Mouse (Mus musculus) liver, embryonic 11.5 days (tissue): ENCODE data around the gene Nin. TPM values are rescaled to one million over a fixed set of nuclear protein-coding genes. Genes with fewer than 3 reads are reported as not detected.

Experiments used
- ATAC-seq: fragments of 200-750 bp; cut with Nextera tagmentation; replicated peaks from 2 replicates; pipeline ENCODE4 v1.8.0; 2017; ENCODE audit warnings: moderate number of reproducible peaks, mild to moderate bottlenecking, moderate TSS enrichment, moderate library complexity; ENCODE audit not compliant: low FRiP score
- DNase-seq: peaks from one replicate; pipeline ENCODE4 v3.0.0-alpha.2; 2017; ENCODE audit warnings: low spot score
- H3K27ac ChIP-seq: fragments of 300-500 bp; sonication (generic); 2 replicates; pipeline ENCODE4 v1.5.1; 2014; ENCODE audit warnings: mild to moderate bottlenecking, low read depth, low read length, control low read depth
- H3K27me3 ChIP-seq: fragments of 300-500 bp; sonication (generic); replicated peaks from 2 replicates; pipeline ENCODE4 v1.6.1; 2014; ENCODE audit warnings: low read length, mixed read lengths; ENCODE audit not compliant: control insufficient read depth, insufficient read depth
- H3K36me3 ChIP-seq: fragments of 300-500 bp; sonication (generic); 2 replicates; pipeline ENCODE4 v1.6.1; 2014; ENCODE audit warnings: mild to moderate bottlenecking, low read length, moderate library complexity, mixed read lengths; ENCODE audit not compliant: control insufficient read depth, insufficient read depth
- H3K4me1 ChIP-seq: fragments of 300-500 bp; sonication (generic); replicated peaks from 2 replicates; pipeline ENCODE4 v1.6.1; 2014; ENCODE audit warnings: low read length, mixed read lengths; ENCODE audit not compliant: control insufficient read depth, insufficient read depth
- H3K4me2 ChIP-seq: fragments of 300-500 bp; sonication (generic); 2 replicates; pipeline ENCODE4 v1.6.1; 2014; ENCODE audit warnings: mild to moderate bottlenecking, control low read depth, moderate library complexity
- H3K4me3 ChIP-seq: fragments of 300-500 bp; sonication (generic); 2 replicates; pipeline ENCODE4 v1.5.1; 2014; ENCODE audit warnings: low read depth, low read length, control low read depth
- H3K9ac ChIP-seq: fragments of 300-500 bp; sonication (generic); 2 replicates; pipeline ENCODE4 v1.6.1; 2014; ENCODE audit warnings: low read depth, low read length, control low read depth
- H3K9me3 ChIP-seq: fragments of 300-500 bp; sonication (generic); 2 replicates; pipeline ENCODE4 v1.6.1; 2016; ENCODE audit warnings: low read length, inconsistent platforms, mixed read lengths; ENCODE audit not compliant: control insufficient read depth
- WGBS: fragments of 180-500 bp; shearing (Covaris S2); extraction: QIAGEN DNeasy Blood & Tissue Kit; methylation state at CpG from one replicate; pipeline ENCODE4 v1.1.7; 2014; 5-methylcytosine and 5-hydroxymethylcytosine counted together
- polyA plus RNA-seq: library from polyadenylated mRNA; unstranded; fragments of >200 nt; fragmentation: Nextera tagmentation; extraction: Ambion mirVana; gene quantifications from 2 replicates; pipeline ENCODE4 v1.2.1, GENCODE M21; 2014

Gene Nin
- polyA plus RNA-seq, 1 experiment from 2014 or later, result 7.7 TPM

- Histone ChIP-seq H3K36me3 (no peaks in the 10 kb centered on the region), H3K4me1 (no peaks in the 10 kb centered on the region), H3K27me3 (no peaks in the 10 kb centered on the region), H3K4me2 (no peak overlapping the region), H3K27ac (no peak overlapping the region), H3K4me3 (no peak overlapping the region), H3K9ac (no peak overlapping the region), H3K9me3 (no peaks in the 10 kb centered on the region)
- WGBS, result 57% methylated on average over 6 of the region's 6 CpGs
- DNase-seq, result no peak
- no peak for ATAC-seq
Observed at GRCm38 (mm10) chr12:70068647-70069257, 44.8 kb downstream of the Nin start.

GRCm38 (mm10) chr12:70067849-70068248 is 45.7 kb downstream of the Nin start:
- no peaks in the 10 kb centered on the region for H3K9me3 ChIP-seq
- DNase-seq (no peak), ATAC-seq (no peak)
- H3K36me3 ChIP-seq, result no peaks in the 10 kb centered on the region
- H3K9ac ChIP-seq, result no peak overlapping the region
- no peak overlapping the region for H3K4me2 ChIP-seq
- no peaks in the 10 kb centered on the region for H3K4me1 ChIP-seq
- 86% methylated on average over 9 of the region's 9 CpGs for WGBS
- H3K4me3 ChIP-seq, result no peak overlapping the region
- H3K27ac ChIP-seq, result no peak overlapping the region
- H3K27me3 ChIP-seq, result no peaks in the 10 kb centered on the region

- H3K4me1 ChIP-seq, result no peaks in the 10 kb centered on the region
- DNase-seq (no peak), ATAC-seq (no peak)
- H3K4me3 ChIP-seq, result no peak overlapping the region
- no peak overlapping the region for H3K27ac ChIP-seq
- no peaks in the 10 kb centered on the region; the same call in 1 of the 2 replicates for H3K36me3 ChIP-seq
- no peaks in the 10 kb centered on the region for H3K9me3 ChIP-seq
- no peak overlapping the region for H3K9ac ChIP-seq
- H3K4me2 ChIP-seq, result no peak overlapping the region
- H3K27me3 ChIP-seq, result no peaks in the 10 kb centered on the region
- WGBS, result 36% methylated on average over 3 of the region's 3 CpGs
Observed at GRCm38 (mm10) chr12:70062114-70062513, 51.4 kb downstream of the Nin start.

GRCm38 (mm10) chr12:70058956-70059851 is 54.3 kb downstream of the Nin start:
- no peaks in the 10 kb centered on the region for H3K9me3 ChIP-seq
- no peaks in the 10 kb centered on the region for H3K27me3 ChIP-seq
- no peak overlapping the region for H3K4me2 ChIP-seq
- no peak for DNase-seq
- no peak for ATAC-seq
- H3K27ac ChIP-seq, result no peak overlapping the region
- no peaks in the 10 kb centered on the region for H3K4me1 ChIP-seq
- 79% methylated on average over 14 of the region's 14 CpGs for WGBS
- H3K36me3 ChIP-seq, result peaks cover 1% of the 10 kb centered on the region; the same call in 1 of the 2 replicates
- H3K9ac ChIP-seq, result no peak overlapping the region
- no peak overlapping the region for H3K4me3 ChIP-seq

GRCm38 (mm10) chr12:70050699-70051098 is 62.8 kb downstream of the Nin start:
- no peaks in the 10 kb centered on the region for H3K9me3 ChIP-seq
- H3K27me3 ChIP-seq, result no peaks in the 10 kb centered on the region
- no peak overlapping the region for H3K4me3 ChIP-seq
- no peaks in the 10 kb centered on the region for H3K4me1 ChIP-seq
- DNase-seq (no peak), ATAC-seq (no peak)
- no peak overlapping the region for H3K9ac ChIP-seq
- WGBS, result 82% methylated on average over 7 of the region's 7 CpGs
- H3K4me2 ChIP-seq, result no peak overlapping the region
- no peak overlapping the region for H3K27ac ChIP-seq
- peaks cover 6% of the 10 kb centered on the region; the same call in 1 of the 2 replicates for H3K36me3 ChIP-seq

- Histone ChIP-seq H3K4me3 (no peak overlapping the region), H3K9ac (no peak overlapping the region), H3K36me3 (peaks cover 2% of the 10 kb centered on the region; the same call in 1 of the 2 replicates), H3K4me2 (no peak overlapping the region), H3K27ac (no peak overlapping the region), H3K4me1 (no peaks in the 10 kb centered on the region), H3K27me3 (no peaks in the 10 kb centered on the region), H3K9me3 (no peaks in the 10 kb centered on the region)
- no peak for DNase-seq
- WGBS, result 83% methylated on average over 9 of the region's 9 CpGs
- no peak for ATAC-seq
Observed at GRCm38 (mm10) chr12:70048741-70049140, 64.8 kb downstream of the Nin start.

- Histone ChIP-seq H3K4me1 (no peaks in the 10 kb centered on the region), H3K27ac (no peak overlapping the region), H3K9ac (no peak overlapping the region), H3K36me3 (peaks cover 2% of the 10 kb centered on the region; the same call in 1 of the 2 replicates), H3K4me2 (no peak overlapping the region), H3K4me3 (no peak overlapping the region), H3K27me3 (no peaks in the 10 kb centered on the region), H3K9me3 (no peaks in the 10 kb centered on the region)
- DNase-seq (no peak), ATAC-seq (no peak)
- 91% methylated on average over 7 of the region's 7 CpGs for WGBS
Observed at GRCm38 (mm10) chr12:70047281-70047680, 66.2 kb downstream of the Nin start.

GRCm38 (mm10) chr12:70044353-70044752 is 69.2 kb downstream of the Nin start:
- H3K9ac ChIP-seq, result no peak overlapping the region
- H3K4me2 ChIP-seq, result no peak overlapping the region
- H3K27ac ChIP-seq, result no peak overlapping the region
- ATAC-seq (no peak), DNase-seq (no peak)
- H3K4me1 ChIP-seq, result no peaks in the 10 kb centered on the region
- H3K4me3 ChIP-seq, result no peak overlapping the region
- WGBS, result 77% methylated on average over 4 of the region's 4 CpGs
- no peaks in the 10 kb centered on the region for H3K9me3 ChIP-seq
- H3K36me3 ChIP-seq, result peaks cover 2% of the 10 kb centered on the region; the same call in 1 of the 2 replicates
- H3K27me3 ChIP-seq, result no peaks in the 10 kb centered on the region
